Mouse (Mus musculus) heart, postnatal 0 days (tissue): ENCODE measurements around the gene Klhl5. TPM values are rescaled to one million over a fixed set of nuclear protein-coding genes. Genes with fewer than 3 reads are reported as not detected.
A peak's percentile ranks its signal among the peaks of the same experiment; 100 is the strongest.

Experiments used
- ATAC-seq: fragments of 200-750 bp; cut with Nextera tagmentation; 2 replicates; pipeline ENCODE4 v1.8.0; 2017; ENCODE audit warnings: low read depth, moderate number of reproducible peaks, moderate library complexity; ENCODE audit not compliant: insufficient read depth
- DNase-seq: peaks from one replicate; pipeline ENCODE4 v3.0.0-alpha.2; 2016; ENCODE audit warnings: low spot score
- H3K27ac ChIP-seq: fragments of 300-500 bp; sonication (generic); 2 replicates; pipeline ENCODE4 v1.5.1; 2014; ENCODE audit warnings: low read depth, mild to moderate bottlenecking
- H3K27me3 ChIP-seq: fragments of 300-500 bp; sonication (generic); 2 replicates; pipeline ENCODE4 v1.6.1; 2014; ENCODE audit warnings: low read length, mixed read lengths; ENCODE audit not compliant: control insufficient read depth, insufficient read depth
- H3K36me3 ChIP-seq: fragments of 300-500 bp; sonication (generic); replicated peaks from 2 replicates; pipeline ENCODE4 v1.6.1; 2014; ENCODE audit warnings: low read length, mixed read lengths; ENCODE audit not compliant: control insufficient read depth, insufficient read depth
- H3K4me1 ChIP-seq: fragments of 300-500 bp; sonication (generic); 2 replicates; pipeline ENCODE4 v1.6.1; 2014; ENCODE audit warnings: antibody characterized with exemption; ENCODE audit not compliant: control insufficient read depth, insufficient read depth
- H3K4me2 ChIP-seq: fragments of 300-500 bp; sonication (generic); 2 replicates; pipeline ENCODE4 v1.6.1; 2014; ENCODE audit warnings: low read depth, mild to moderate bottlenecking, low read length, moderate library complexity
- H3K4me3 ChIP-seq: fragments of 300-500 bp; sonication (generic); 2 replicates; pipeline ENCODE4 v1.5.1; 2014; ENCODE audit warnings: low read depth, low read length
- H3K9ac ChIP-seq: fragments of 300-500 bp; sonication (generic); replicated peaks from 2 replicates; pipeline ENCODE4 v1.6.1; 2014; ENCODE audit warnings: low read depth, low read length, mixed read lengths
- H3K9me3 ChIP-seq: fragments of 300-500 bp; sonication (generic); replicated peaks from 2 replicates; pipeline ENCODE4 v1.6.1; 2016; ENCODE audit warnings: low read length; ENCODE audit not compliant: control insufficient read depth
- CTCF ChIP-seq: IDR thresholded peaks from 2 replicates; pipeline ENCODE4 v1.5.1; 2016; ENCODE audit warnings: antibody characterized with exemption, control low read depth, low read depth
- EP300 ChIP-seq: IDR thresholded peaks from 2 replicates; pipeline ENCODE4 v1.6.1; 2016; ENCODE audit warnings: antibody characterized with exemption, low read depth
- WGBS: fragments of 180-500 bp; shearing (Covaris S2); extraction: QIAGEN DNeasy Blood & Tissue Kit; methylation state at CpG from one replicate; pipeline ENCODE4 v1.1.7; 2014; 5-methylcytosine and 5-hydroxymethylcytosine counted together
- polyA plus RNA-seq: library from polyadenylated mRNA; unstranded; fragments of >200 nt; fragmentation: Nextera tagmentation; extraction: Ambion mirVana; gene quantifications from 2 replicates; pipeline ENCODE4 v1.2.1, GENCODE M21; 2015
- total RNA-seq: library from RNA; depleted of rRNA; stranded (reverse); fragments of >200 nt; gene quantifications from 2 replicates; pipeline ENCODE4 v1.2.3, GENCODE M21; 2014; ENCODE audit warnings: low replicate concordance

The Klhl5 gene
- total and polyA plus RNA-seq, 2 experiments from 2014 or later: 7.9 to 9.7 TPM

DNA sequence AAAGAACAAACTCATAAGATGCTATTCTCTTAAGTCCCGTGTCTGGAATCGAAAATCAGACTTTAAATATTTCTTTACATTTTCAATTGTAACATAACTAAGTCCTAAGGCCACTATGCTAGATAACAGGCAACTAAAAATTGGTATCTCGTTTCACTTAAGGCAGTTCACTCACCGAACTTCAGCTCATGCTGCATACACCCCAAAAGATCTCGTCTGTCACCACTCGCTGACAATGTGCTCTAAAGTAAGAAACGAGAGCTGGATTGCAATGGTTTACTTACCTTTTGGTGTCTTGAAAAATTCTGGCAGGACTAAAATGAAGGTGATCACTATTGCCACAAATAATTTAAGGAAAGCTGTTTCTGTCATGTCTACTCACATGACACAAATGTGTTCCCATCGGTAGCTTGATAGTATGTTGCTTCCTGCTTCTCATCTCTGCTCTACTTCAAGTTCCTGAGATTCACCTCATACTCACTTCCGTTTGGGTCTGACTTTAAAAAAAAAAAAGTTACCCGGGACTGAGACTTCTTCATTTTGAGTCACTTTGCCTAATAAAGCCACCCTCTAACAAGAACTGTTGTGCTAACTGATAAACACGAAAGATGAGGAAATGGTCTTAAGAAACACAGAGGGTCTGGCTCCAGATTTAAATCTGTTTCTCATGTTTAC lies 16.0 kb upstream of the Klhl5 start:
- 55% methylated on average over 11 of the region's 11 CpGs for WGBS
- H3K4me3 ChIP-seq: peak overlapping the region; percentile 19; the same call in 1 of the 2 replicates
- H3K27ac ChIP-seq: no peak overlapping the region
- H3K27me3 ChIP-seq: no peaks in the 10 kb centered on the region
- TF ChIP-seq EP300: no peak
- TF ChIP-seq CTCF: no peak
- H3K9ac ChIP-seq: no peak overlapping the region
- ATAC-seq (no peak), DNase-seq (no peak)
- no peaks in the 10 kb centered on the region for H3K36me3 ChIP-seq
- no peak overlapping the region; the same call in 1 of the 2 replicates for H3K4me2 ChIP-seq
- H3K4me1 ChIP-seq: no peaks in the 10 kb centered on the region
- H3K9me3 ChIP-seq: no peaks in the 10 kb centered on the region

DNA sequence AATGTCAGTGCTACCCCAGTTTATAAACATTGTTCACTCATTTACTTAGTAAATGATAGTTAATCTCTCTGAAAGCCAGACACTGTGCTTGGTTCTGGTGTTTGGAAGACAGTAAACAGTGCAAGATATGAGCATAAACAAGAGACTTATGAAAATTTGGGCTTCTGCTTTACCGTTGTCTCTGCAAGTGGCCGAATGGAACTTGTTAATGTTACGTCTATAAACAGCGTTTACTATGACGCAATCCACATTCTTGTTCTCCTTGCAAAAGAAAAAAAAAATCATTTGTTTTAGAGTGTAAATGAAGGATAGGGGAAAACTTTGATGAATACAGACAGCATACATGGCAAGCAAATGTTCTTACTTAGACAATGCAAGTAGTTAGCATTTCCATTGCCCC lies 15.4 kb upstream of the Klhl5 start, which contains the start of gene Tmem156:
Gene Tmem156, minus strand, starts transcription at position 212 of the 400 bp plus-strand sequence.
- H3K4me2 ChIP-seq: no peak within 1 kb of the TSS; the same call in 1 of the 2 replicates
- TF ChIP-seq CTCF (no peak), EP300 (no peak)
- no peaks in the 10 kb centered on the region for H3K9me3 ChIP-seq
- H3K9ac ChIP-seq: no peak within 1 kb of the TSS
- ATAC-seq: no peak
- WGBS: 69% methylated on average over 5 of the region's 5 CpGs
- H3K36me3 ChIP-seq: no peaks in the 10 kb centered on the region
- no peaks in the 10 kb centered on the region for H3K4me1 ChIP-seq
- no peak for DNase-seq
- H3K27ac ChIP-seq: 0 out of 2 replicates have a peak within 1 kb of the TSS, but pooled peaks have one; percentile 11
- peak within 1 kb of the TSS; percentile 19; the same call in 1 of the 2 replicates for H3K4me3 ChIP-seq
- H3K27me3 ChIP-seq: no peaks in the 10 kb centered on the region

DNA sequence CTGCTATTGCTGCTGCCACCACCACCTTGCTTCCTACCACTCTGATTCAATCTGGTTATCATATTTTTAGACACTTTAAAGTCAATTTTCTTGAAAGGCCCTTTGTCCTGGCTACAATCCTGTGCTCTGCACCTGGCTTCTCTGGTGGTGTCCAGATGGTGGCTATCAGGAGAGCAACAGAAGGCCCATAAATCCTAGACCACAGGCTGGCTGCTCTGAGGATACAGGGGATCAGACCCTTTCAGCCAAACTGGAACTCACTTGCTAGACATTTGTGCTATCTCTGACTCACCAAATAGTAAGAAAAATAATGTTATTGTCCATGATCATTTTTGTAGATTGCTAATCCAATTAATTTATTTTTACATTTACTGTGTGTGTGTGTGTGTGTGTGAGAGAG lies 13.6 kb upstream of the Klhl5 start:
- no peak for ATAC-seq
- DNase-seq: no peak
- Histone ChIP-seq H3K4me3 (no peak overlapping the region), H3K4me1 (no peaks in the 10 kb centered on the region), H3K4me2 (no peak overlapping the region), H3K27ac (no peak overlapping the region), H3K27me3 (no peaks in the 10 kb centered on the region), H3K9me3 (no peaks in the 10 kb centered on the region), H3K36me3 (no peaks in the 10 kb centered on the region), H3K9ac (no peak overlapping the region)
- TF ChIP-seq EP300 (no peak), CTCF (no peak)

DNA sequence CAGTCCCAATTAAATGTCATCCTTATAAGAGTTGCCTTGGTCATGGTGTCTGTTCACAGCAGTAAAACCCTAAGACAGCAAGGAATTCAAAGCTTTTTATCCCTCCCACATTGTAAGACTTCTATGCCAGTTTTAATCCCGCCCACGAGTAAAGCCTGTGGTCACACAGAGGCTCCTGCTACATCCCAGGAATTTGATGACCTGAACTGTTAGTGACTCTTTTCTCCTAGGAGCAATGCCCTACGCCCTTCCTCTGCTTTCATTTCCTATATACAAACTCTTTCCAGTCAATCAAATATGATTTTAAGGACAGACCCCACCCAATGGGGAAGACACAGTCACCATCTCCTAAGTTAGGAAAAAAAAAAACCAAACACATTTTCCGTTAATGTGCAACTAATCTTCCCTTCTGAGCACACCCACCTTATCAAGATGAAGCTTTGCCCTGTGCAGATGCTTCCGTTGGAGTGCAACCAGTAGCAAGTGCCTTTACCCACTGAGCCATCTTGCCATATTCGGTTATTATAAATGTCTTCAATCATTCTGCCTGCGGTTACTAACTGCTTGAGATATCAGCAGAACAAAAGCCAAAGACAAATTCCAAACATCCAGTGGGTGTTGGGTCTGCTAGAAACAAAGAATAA lies 12.3 kb upstream of the Klhl5 start:
- H3K4me3 ChIP-seq: no peak overlapping the region
- DNase-seq: no peak

DNA sequence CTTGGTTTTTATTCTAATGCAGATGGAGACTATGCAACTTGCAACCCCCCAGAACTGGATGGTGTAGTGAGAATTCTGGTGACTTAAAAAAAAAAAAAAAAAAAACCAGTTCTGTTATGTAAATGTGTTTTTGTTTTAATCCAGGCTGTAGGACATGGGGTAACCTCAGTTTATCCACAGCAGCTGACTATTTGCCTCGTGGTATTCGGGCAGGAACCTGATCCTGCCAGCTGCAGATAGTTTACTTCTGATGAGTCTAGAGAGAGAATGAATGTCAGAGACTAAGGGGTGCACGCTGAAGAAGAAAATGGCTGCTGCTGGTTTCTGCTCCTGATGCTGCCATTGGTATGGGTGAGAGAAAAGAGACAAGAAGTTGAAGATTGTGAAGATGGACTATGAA lies 11.3 kb upstream of the Klhl5 start:
- Histone ChIP-seq H3K4me3 (no peak overlapping the region), H3K4me2 (no peak overlapping the region), H3K9me3 (no peaks in the 10 kb centered on the region), H3K27ac (no peak overlapping the region), H3K9ac (no peak overlapping the region), H3K27me3 (no peaks in the 10 kb centered on the region), H3K36me3 (no peaks in the 10 kb centered on the region), H3K4me1 (no peaks in the 10 kb centered on the region)
- ATAC-seq: no peak
- TF ChIP-seq CTCF: no peak
- no peak for TF ChIP-seq EP300
- 78% methylated on average over 3 of the region's 3 CpGs for WGBS
- DNase-seq: no peak

More for the DNA sequence above, 12.3 kb upstream of the Klhl5 start:
- ATAC-seq: no peak
- Histone ChIP-seq H3K9me3 (no peaks in the 10 kb centered on the region), H3K27ac (no peak overlapping the region), H3K36me3 (no peaks in the 10 kb centered on the region), H3K9ac (no peak overlapping the region), H3K4me1 (no peaks in the 10 kb centered on the region), H3K27me3 (no peaks in the 10 kb centered on the region), H3K4me2 (no peak overlapping the region)
- 82% methylated on average over 7 of the region's 7 CpGs for WGBS
- TF ChIP-seq CTCF (no peak), EP300 (no peak)
